Mouse (Mus musculus) forebrain, embryonic 15.5 days (tissue): ENCODE results near the gene Rftn2. TPM values are rescaled to one million over a fixed set of nuclear protein-coding genes. Genes with fewer than 3 reads are reported as not detected.
A peak's percentile ranks its signal among the peaks of the same experiment; 100 is the strongest.

Experiments used
- ATAC-seq: fragments of 200-750 bp; cut with Nextera tagmentation; replicated peaks from 2 replicates; pipeline ENCODE4 v1.8.0; 2017; ENCODE audit warnings: mild to moderate bottlenecking, moderate TSS enrichment, moderate library complexity
- H3K27ac ChIP-seq: fragments of 300-500 bp; sonication (generic); replicated peaks from 2 replicates; pipeline ENCODE4 v1.5.1; 2015; ENCODE audit warnings: mild to moderate bottlenecking, inconsistent platforms
- H3K27me3 ChIP-seq: fragments of 300-500 bp; sonication (generic); 2 replicates; pipeline ENCODE4 v1.6.1; 2015; ENCODE audit warnings: inconsistent platforms
- H3K36me3 ChIP-seq: fragments of 300-500 bp; sonication (generic); 2 replicates; pipeline ENCODE4 v1.6.1; 2015; ENCODE audit warnings: mild to moderate bottlenecking, inconsistent platforms
- H3K4me1 ChIP-seq: fragments of 300-500 bp; sonication (generic); 2 replicates; pipeline ENCODE4 v1.6.1; 2015; ENCODE audit warnings: inconsistent platforms
- H3K4me2 ChIP-seq: fragments of 300-500 bp; sonication (generic); replicated peaks from 2 replicates; pipeline ENCODE4 v1.6.1; 2015; ENCODE audit warnings: mild to moderate bottlenecking, inconsistent platforms
- H3K4me3 ChIP-seq: fragments of 300-500 bp; sonication (generic); 2 replicates; pipeline ENCODE4 v1.5.1; 2015; ENCODE audit warnings: mild to moderate bottlenecking, inconsistent platforms
- H3K9ac ChIP-seq: fragments of 300-500 bp; sonication (generic); replicated peaks from 2 replicates; pipeline ENCODE4 v1.6.1; 2015; ENCODE audit warnings: mild to moderate bottlenecking, inconsistent platforms
- H3K9me3 ChIP-seq: fragments of 300-500 bp; sonication (generic); 2 replicates; pipeline ENCODE4 v1.6.1; 2016; ENCODE audit warnings: inconsistent platforms
- WGBS: fragments of 180-500 bp; shearing (Covaris S2); methylation state at CpG from one replicate; pipeline ENCODE4 v1.1.7; 2015; ENCODE audit warnings: mixed read lengths; 5-methylcytosine and 5-hydroxymethylcytosine counted together
- polyA plus RNA-seq: library from polyadenylated mRNA; unstranded; fragments of >200 nt; fragmentation: Nextera tagmentation; extraction: Ambion mirVana; gene quantifications from 2 replicates; pipeline ENCODE4 v1.2.1, GENCODE M21; 2015

Rftn2 gene
- polyA plus RNA-seq: 12.7 and 13.4 TPM in 2 replicates

GRCm38 (mm10) chr1:55226011-55226857, at the start of gene Rftn2:
TSS of gene Rftn2 (minus strand) at chr1:55226782.
- no peak for ATAC-seq
- WGBS: 1% methylated on average over 26 of the region's 26 CpGs

DNA sequence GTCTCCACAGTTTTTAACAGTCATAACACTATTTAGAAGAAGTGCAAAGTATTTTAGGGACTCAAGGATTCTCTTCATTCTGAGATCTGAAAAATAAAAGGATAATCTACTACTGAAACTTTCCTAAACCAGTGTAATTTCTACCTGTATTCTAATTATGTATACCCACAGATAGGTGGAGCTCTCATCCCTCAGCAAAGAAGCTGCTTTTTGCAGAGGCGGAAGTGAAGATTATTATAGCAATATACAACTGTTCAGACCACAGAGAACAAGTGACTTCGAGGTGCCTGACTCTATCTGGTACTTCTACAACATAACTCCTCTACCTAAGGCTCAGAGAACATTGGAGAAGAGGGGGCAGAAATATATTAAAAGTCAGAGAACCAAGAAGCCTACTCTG, 38.9 kb upstream of the Rftn2 start:
- WGBS: 76% methylated on average over 2 of the region's 2 CpGs
- H3K36me3 ChIP-seq: no peaks in the 10 kb centered on the region
- no peak overlapping the region for H3K4me2 ChIP-seq
- no peaks in the 10 kb centered on the region for H3K27me3 ChIP-seq
- ATAC-seq: no peak
- no peak overlapping the region for H3K4me3 ChIP-seq
- H3K27ac ChIP-seq: no peak overlapping the region
- H3K9ac ChIP-seq: no peak overlapping the region
- H3K4me1 ChIP-seq: no peaks in the 10 kb centered on the region
- no peaks in the 10 kb centered on the region for H3K9me3 ChIP-seq

More at GRCm38 (mm10) chr1:55226011-55226857, at the start of gene Rftn2:
- no peaks in the 10 kb centered on the region for H3K27me3 ChIP-seq
- H3K9ac ChIP-seq: peak within 1 kb of the TSS; percentile 39
- no peaks in the 10 kb centered on the region for H3K9me3 ChIP-seq
- H3K4me1 ChIP-seq: peaks cover 32% of the 10 kb centered on the region
- no peaks in the 10 kb centered on the region for H3K36me3 ChIP-seq
- peak within 1 kb of the TSS; percentile 58 for H3K27ac ChIP-seq
- H3K4me2 ChIP-seq: peak within 1 kb of the TSS; percentile 46
- peak within 1 kb of the TSS; percentile 43 for H3K4me3 ChIP-seq

DNA sequence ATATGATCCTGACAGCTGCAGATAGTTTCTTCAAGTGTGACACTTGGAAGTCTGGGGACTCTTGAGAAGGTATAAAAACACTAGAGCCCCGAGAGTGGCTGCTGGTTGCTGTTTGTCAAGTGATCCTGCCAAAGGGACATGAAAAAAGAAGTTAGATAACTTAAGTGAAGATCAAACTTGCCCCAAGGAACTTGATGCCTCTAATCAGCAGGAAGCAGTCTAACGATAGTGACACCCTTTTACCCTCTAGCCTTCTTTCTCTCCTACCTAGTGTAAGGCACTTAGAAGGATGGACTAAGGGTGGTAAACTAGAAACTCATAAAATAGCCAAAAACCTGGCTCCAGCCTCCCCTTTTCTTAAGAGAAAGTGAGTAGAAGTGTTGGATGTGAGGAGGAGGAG, 37.8 kb upstream of the Rftn2 start:
- 64% methylated on average over 2 of the region's 2 CpGs for WGBS

DNA sequence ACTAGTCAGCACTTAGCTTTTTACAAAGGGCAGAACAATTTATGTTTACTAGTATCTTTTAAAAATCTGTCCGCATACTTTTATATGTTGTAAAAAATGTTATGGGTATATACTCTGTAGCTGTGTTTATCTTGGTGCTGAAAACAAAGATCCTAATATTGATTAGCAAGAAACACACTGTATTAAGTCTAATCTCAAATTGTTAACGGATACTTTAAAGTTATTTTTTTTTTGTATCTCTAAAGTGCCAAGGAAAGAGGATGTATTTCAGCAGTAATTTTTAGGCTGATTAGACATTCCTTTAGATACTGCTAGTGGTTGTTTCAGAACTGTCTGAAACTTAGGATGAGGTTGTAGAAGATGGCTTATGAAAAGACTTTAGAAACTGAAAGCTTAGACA, 19.8 kb upstream of the Rftn2 start:
- Histone ChIP-seq H3K4me2 (no peak overlapping the region), H3K36me3 (no peaks in the 10 kb centered on the region), H3K9ac (no peak overlapping the region), H3K9me3 (no peaks in the 10 kb centered on the region), H3K4me3 (no peak overlapping the region), H3K27ac (no peak overlapping the region), H3K4me1 (peaks cover 11% of the 10 kb centered on the region), H3K27me3 (no peaks in the 10 kb centered on the region)
- 91% methylated on average over 2 of the region's 2 CpGs for WGBS
- no peak for ATAC-seq

More for the DNA sequence above, 37.8 kb upstream of the Rftn2 start:
- Histone ChIP-seq H3K27me3 (no peaks in the 10 kb centered on the region), H3K4me1 (no peaks in the 10 kb centered on the region), H3K4me3 (no peak overlapping the region), H3K9me3 (no peaks in the 10 kb centered on the region), H3K27ac (no peak overlapping the region), H3K4me2 (no peak overlapping the region), H3K36me3 (no peaks in the 10 kb centered on the region), H3K9ac (no peak overlapping the region)
- no peak for ATAC-seq

GRCm38 (mm10) chr1:55239237-55239636, 12.7 kb upstream of the Rftn2 start:
- H3K9ac ChIP-seq: peak overlapping the region; percentile 71; the same call in 1 of the 2 replicates
- H3K27ac ChIP-seq: no peak overlapping the region
- no peaks in the 10 kb centered on the region for H3K9me3 ChIP-seq

GRCm38 (mm10) chr1:55238496-55238895, 11.9 kb upstream of the Rftn2 start:
- Histone ChIP-seq H3K4me1 (peaks cover 47% of the 10 kb centered on the region), H3K9ac (peak overlapping the region; percentile 71), H3K27me3 (no peaks in the 10 kb centered on the region), H3K27ac (no peak overlapping the region), H3K4me3 (peak overlapping the region; percentile 87), H3K4me2 (peak overlapping the region; percentile 92), H3K9me3 (no peaks in the 10 kb centered on the region), H3K36me3 (no peaks in the 10 kb centered on the region)
- WGBS: 19% methylated on average over 13 of the region's 13 CpGs
- ATAC-seq: no peak

More at GRCm38 (mm10) chr1:55239237-55239636, 12.7 kb upstream of the Rftn2 start:
- no peak for ATAC-seq
- 2% methylated on average over 1 of the region's 1 CpGs for WGBS
- Histone ChIP-seq H3K4me1 (peaks cover 47% of the 10 kb centered on the region), H3K27me3 (no peaks in the 10 kb centered on the region), H3K4me2 (peak overlapping the region; percentile 92), H3K36me3 (no peaks in the 10 kb centered on the region), H3K4me3 (peak overlapping the region; percentile 87)

- Histone ChIP-seq H3K27ac (peak overlapping the region; percentile 90), H3K9ac (peak overlapping the region; percentile 71), H3K4me1 (peaks cover 47% of the 10 kb centered on the region), H3K4me3 (peak overlapping the region; percentile 87), H3K27me3 (no peaks in the 10 kb centered on the region), H3K9me3 (no peaks in the 10 kb centered on the region), H3K36me3 (no peaks in the 10 kb centered on the region), H3K4me2 (peak overlapping the region; percentile 92)
- no peak for ATAC-seq
- under 1% methylated on average over 23 of the region's 23 CpGs for WGBS
Measured at GRCm38 (mm10) chr1:55237643-55238161, 11.1 kb upstream of the Rftn2 start.

DNA sequence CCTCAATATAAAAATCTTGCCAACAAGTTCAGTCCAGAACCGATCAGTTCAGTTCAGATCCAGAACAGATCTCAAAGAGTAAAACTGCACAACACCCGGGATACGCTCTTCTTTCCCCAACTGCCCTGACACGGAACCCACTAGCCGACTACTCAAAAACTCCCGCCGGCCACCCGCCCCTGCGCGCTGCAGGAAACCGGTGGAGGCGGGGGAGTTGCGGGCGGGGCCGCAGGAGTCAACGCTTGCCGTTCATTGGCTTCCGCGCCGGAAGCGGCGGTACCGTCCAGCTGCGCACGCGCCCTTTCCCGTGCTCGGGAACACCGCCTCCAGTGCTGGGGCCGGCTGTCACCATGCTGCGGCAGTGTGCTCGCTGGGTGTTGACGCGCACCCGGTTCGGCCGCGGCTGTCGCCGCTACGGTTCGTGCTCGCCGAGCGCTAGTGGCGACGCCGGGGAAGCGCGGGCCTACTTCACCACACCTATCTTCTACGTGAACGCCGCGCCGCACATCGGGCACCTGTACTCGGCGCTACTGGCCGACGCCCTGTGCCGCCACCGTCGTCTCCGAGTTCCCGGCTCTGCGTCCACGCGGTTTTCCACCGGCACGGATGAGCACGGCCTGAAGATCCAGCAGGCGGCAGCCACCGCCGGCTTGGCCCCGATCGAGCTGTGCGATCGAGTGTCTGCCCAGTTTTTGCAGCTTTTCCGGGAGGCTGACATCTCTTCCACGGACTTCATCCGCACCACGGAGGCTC, 10.5 kb upstream of the Rftn2 start, which contains the start of gene Mars2:
Gene Mars2 (plus strand): TSS at position 288 of the 753 bp plus-strand sequence.
- H3K27ac ChIP-seq: peak within 1 kb of the TSS; percentile 90
- no peaks in the 10 kb centered on the region for H3K9me3 ChIP-seq
- ATAC-seq: peak; percentile 100
- H3K4me1 ChIP-seq: peaks cover 42% of the 10 kb centered on the region
- H3K27me3 ChIP-seq: no peaks in the 10 kb centered on the region
- WGBS: under 1% methylated on average over 82 of the region's 82 CpGs
- H3K9ac ChIP-seq: peak within 1 kb of the TSS; percentile 71
- H3K4me2 ChIP-seq: peak within 1 kb of the TSS; percentile 92
- no peaks in the 10 kb centered on the region for H3K36me3 ChIP-seq
- peak within 1 kb of the TSS; percentile 87 for H3K4me3 ChIP-seq

DNA sequence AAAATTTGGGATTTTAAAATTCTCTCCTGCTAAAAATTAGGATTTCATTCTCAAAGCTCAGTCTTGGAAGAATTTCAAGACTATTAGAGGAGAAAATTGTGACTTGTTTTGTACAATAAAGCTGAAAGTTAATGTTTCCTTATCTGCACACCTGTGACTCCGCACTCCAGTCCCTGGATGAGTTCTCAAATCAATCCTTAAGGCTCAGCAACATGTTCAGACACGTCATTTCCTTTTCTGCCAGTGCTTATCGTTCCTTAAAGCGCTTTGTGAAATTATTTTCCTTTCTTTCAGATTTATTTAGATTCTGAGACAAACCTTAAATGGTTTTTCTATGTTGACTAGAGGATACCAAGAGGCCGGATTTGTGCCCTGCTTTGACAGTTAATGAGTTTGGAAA, 9.9 kb upstream of the Rftn2 start:
- WGBS: 39% methylated on average over 5 of the region's 5 CpGs
- no peaks in the 10 kb centered on the region for H3K27me3 ChIP-seq
- 0 out of 2 replicates have a peak, but pooled peaks have one; percentile 1 for ATAC-seq

DNA sequence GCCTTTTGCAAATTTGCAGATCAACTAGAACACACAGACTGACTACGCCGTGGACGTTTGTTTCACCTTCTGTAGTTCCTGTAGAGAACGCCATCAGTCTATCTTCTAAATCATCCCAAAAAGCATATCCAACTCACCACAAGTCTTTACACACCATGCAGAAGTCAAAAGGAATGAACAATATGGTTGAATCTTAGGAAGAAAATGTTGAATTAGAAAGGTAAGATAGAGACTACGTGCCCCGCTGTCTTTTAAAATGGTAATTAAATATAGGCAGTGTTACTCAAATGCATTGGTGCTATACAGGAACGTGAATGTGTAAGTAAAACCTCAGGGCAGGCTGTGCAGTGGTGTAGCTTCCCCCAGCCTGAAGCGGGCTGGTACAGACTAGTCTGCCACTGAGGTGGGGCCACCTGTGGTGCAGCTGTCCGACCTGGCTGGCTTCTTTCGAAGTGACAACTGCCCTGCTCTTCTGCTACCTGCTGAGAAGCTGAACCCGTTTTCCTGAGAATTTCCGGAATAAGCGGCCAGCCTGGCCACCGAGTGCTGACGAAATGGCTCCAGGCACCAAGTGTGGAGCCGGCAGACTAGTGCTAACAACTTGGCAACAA, 8.4 kb upstream of the Rftn2 start:
- 59% methylated on average over 16 of the region's 16 CpGs for WGBS

More for the DNA sequence above, 9.9 kb upstream of the Rftn2 start:
- Histone ChIP-seq H3K4me3 (peak overlapping the region; percentile 87), H3K9me3 (no peaks in the 10 kb centered on the region), H3K9ac (0 out of 2 replicates have a peak overlapping the region, but pooled peaks have one; percentile 36), H3K36me3 (no peaks in the 10 kb centered on the region), H3K4me2 (peak overlapping the region; percentile 92), H3K4me1 (peaks cover 37% of the 10 kb centered on the region), H3K27ac (peak overlapping the region; percentile 90; the same call in 1 of the 2 replicates)

DNA sequence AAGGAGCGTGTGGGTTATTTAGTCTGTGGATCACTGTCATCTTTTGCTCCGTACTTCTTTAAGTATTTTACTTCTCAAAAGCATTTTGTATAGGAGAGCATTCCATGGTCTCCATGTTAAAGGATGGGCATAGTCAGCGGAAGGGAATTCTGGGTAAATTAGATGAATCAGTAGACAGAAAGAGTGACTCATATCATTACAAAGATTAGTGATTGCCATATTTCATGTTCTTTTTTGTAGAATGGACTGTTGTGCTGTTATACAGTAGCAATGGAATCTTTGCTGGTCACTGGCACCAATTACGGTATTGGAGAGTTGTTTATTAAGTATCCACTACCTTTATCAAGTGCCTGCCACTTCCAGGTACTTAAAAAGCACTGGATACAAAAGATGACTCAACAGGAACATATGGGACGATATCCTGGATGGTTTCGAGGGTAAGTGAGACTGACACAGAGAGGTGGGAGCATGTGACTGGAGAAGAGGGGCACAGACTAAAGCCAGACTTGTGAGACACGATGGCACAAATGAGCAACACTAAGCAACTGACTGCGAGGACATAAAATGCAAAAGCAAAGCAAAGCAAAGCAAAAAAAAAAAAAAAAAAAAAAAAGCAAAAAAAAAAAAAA, 1.8 kb upstream of the Rftn2 start:
- H3K4me2 ChIP-seq: no peak overlapping the region
- no peaks in the 10 kb centered on the region for H3K27me3 ChIP-seq
- H3K9ac ChIP-seq: no peak overlapping the region
- H3K4me1 ChIP-seq: peaks cover 19% of the 10 kb centered on the region
- H3K4me3 ChIP-seq: no peak overlapping the region
- H3K27ac ChIP-seq: no peak overlapping the region
- no peak for ATAC-seq
- no peaks in the 10 kb centered on the region for H3K36me3 ChIP-seq
- WGBS: 86% methylated on average over 8 of the region's 8 CpGs
- no peaks in the 10 kb centered on the region for H3K9me3 ChIP-seq

More for the DNA sequence above, 8.4 kb upstream of the Rftn2 start:
- Histone ChIP-seq H3K4me3 (no peak overlapping the region), H3K9ac (no peak overlapping the region), H3K27ac (no peak overlapping the region), H3K36me3 (no peaks in the 10 kb centered on the region), H3K27me3 (no peaks in the 10 kb centered on the region), H3K4me2 (no peak overlapping the region), H3K9me3 (no peaks in the 10 kb centered on the region), H3K4me1 (peaks cover 22% of the 10 kb centered on the region)
- ATAC-seq: no peak
